Mouse (Mus musculus) limb, embryonic 14.5 days (tissue): ENCODE results near the gene Skp2. TPM values are rescaled to one million over a fixed set of nuclear protein-coding genes. Genes with fewer than 3 reads are reported as not detected.

Experiments
- ATAC-seq: fragments of 200-750 bp; cut with Nextera tagmentation; 2 replicates; pipeline ENCODE4 v1.8.0; 2017; ENCODE audit warnings: low read depth, moderate number of reproducible peaks, moderate TSS enrichment; ENCODE audit not compliant: low FRiP score
- DNase-seq: peaks from one replicate; pipeline ENCODE4 v3.0.0-alpha.2; 2015; ENCODE audit warnings: low spot score
- H3K27ac ChIP-seq: fragments of 300-500 bp; sonication (generic); replicated peaks from 2 replicates; pipeline ENCODE4 v1.5.1; 2014; ENCODE audit warnings: low read depth, mild to moderate bottlenecking, low read length, moderate library complexity, mixed read lengths
- H3K27me3 ChIP-seq: fragments of 300-500 bp; sonication (generic); 2 replicates; pipeline ENCODE4 v1.6.1; 2014; ENCODE audit warnings: low read length, mixed read lengths; ENCODE audit not compliant: control insufficient read depth, insufficient read depth
- H3K36me3 ChIP-seq: fragments of 300-500 bp; sonication (generic); 2 replicates; pipeline ENCODE4 v1.6.1; 2014; ENCODE audit warnings: mild to moderate bottlenecking, low read length, moderate library complexity, mixed read lengths; ENCODE audit not compliant: control insufficient read depth, insufficient read depth
- H3K4me1 ChIP-seq: fragments of 300-500 bp; sonication (generic); 2 replicates; pipeline ENCODE4 v1.6.1; 2014; ENCODE audit warnings: antibody characterized with exemption, low read length, mixed read lengths; ENCODE audit not compliant: control insufficient read depth, insufficient read depth
- H3K4me2 ChIP-seq: fragments of 300-500 bp; sonication (generic); replicated peaks from 2 replicates; pipeline ENCODE4 v1.6.1; 2014; ENCODE audit warnings: low read depth, mild to moderate bottlenecking, low read length, moderate library complexity; ENCODE audit not compliant: severe bottlenecking
- H3K4me3 ChIP-seq: fragments of 300-500 bp; sonication (generic); replicated peaks from 2 replicates; pipeline ENCODE4 v1.5.1; 2014; ENCODE audit warnings: low read length
- H3K9ac ChIP-seq: fragments of 300-500 bp; sonication (generic); 2 replicates; pipeline ENCODE4 v1.6.1; 2014; ENCODE audit warnings: mild to moderate bottlenecking, low read depth, low read length, moderate library complexity; ENCODE audit not compliant: severe bottlenecking
- H3K9me3 ChIP-seq: fragments of 300-500 bp; sonication (generic); 2 replicates; pipeline ENCODE4 v1.6.1; 2016; ENCODE audit warnings: low read length; ENCODE audit not compliant: control insufficient read depth
- POLR2A ChIP-seq: fragments of 200-500 bp; IDR thresholded peaks from 2 replicates; pipeline ENCODE4 v1.8.0; 2012; ENCODE audit warnings: inconsistent platforms, mild to moderate bottlenecking, moderate library complexity, borderline replicate concordance; ENCODE audit not compliant: insufficient read depth, insufficient read length; ENCODE audit errors: extremely low read depth
- WGBS: fragments of 180-500 bp; shearing (Covaris S2); extraction: QIAGEN DNeasy Blood & Tissue Kit; methylation state at CpG from one replicate; pipeline ENCODE4 v1.1.7; 2014; 5-methylcytosine and 5-hydroxymethylcytosine counted together
- polyA plus RNA-seq, 2 experiments: library from polyadenylated mRNA; depleted of rRNA in 1 of 2; stranded (reverse) in 1 of 2; unstranded in 1 of 2; fragments of >200 nt; fragmentation: Nextera tagmentation in 1 of 2; extraction: Ambion mirVana in 1 of 2; gene quantifications; 2 replicates each; pipeline versions ENCODE4 v1.2.1 to v1.2.3; 2012 to 2014

Gene Skp2
- polyA plus RNA-seq, 2 experiments, result 45.4 to 80.7 TPM

- TF ChIP-seq POLR2A, result no peak
Measured at GRCm38 (mm10) chr15:9114599-9114998, 40.6 kb downstream of the Skp2 start.

DNA sequence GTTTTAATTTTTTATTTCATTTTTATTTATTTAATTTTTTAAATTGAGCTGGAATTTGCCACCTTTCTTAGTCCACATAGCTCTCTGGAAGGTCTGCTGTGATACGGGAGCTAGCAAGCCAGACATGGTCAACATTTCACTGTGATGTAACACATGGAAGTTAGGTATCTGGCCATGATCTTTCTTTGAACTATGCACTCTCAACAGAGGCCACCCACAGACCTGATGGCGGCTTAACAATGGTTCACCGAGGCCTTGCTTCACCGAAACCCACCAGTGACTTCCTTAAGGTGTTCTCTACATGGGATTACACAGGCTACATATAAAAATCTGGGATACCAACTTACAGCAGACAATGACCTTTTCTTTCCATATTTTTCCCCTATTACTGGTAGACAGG is 41.1 kb downstream of the Skp2 start:
- Histone ChIP-seq H3K9me3 (no peaks in the 10 kb centered on the region), H3K4me1 (no peaks in the 10 kb centered on the region), H3K4me3 (no peak overlapping the region), H3K4me2 (no peak overlapping the region), H3K9ac (no peak overlapping the region), H3K27me3 (no peaks in the 10 kb centered on the region), H3K36me3 (peaks cover 80% of the 10 kb centered on the region), H3K27ac (no peak overlapping the region)
- 91% methylated on average over 4 of the region's 4 CpGs for WGBS
- ATAC-seq (no peak), DNase-seq (no peak)
- TF ChIP-seq POLR2A, result no peak

More at GRCm38 (mm10) chr15:9114599-9114998, 40.6 kb downstream of the Skp2 start:
- ATAC-seq (no peak), DNase-seq (no peak)
- WGBS, result 87% methylated on average over 5 of the region's 5 CpGs
- H3K9ac ChIP-seq, result no peak overlapping the region
- peaks cover 84% of the 10 kb centered on the region for H3K36me3 ChIP-seq
- H3K27ac ChIP-seq, result no peak overlapping the region
- H3K27me3 ChIP-seq, result no peaks in the 10 kb centered on the region
- no peaks in the 10 kb centered on the region for H3K9me3 ChIP-seq
- no peak overlapping the region for H3K4me2 ChIP-seq
- H3K4me3 ChIP-seq, result no peak overlapping the region
- H3K4me1 ChIP-seq, result no peaks in the 10 kb centered on the region

- Histone ChIP-seq H3K4me1 (no peaks in the 10 kb centered on the region), H3K9me3 (no peaks in the 10 kb centered on the region), H3K27ac (no peak overlapping the region), H3K4me3 (no peak overlapping the region), H3K4me2 (no peak overlapping the region), H3K36me3 (peaks cover 78% of the 10 kb centered on the region), H3K9ac (no peak overlapping the region), H3K27me3 (no peaks in the 10 kb centered on the region)
- TF ChIP-seq POLR2A, result no peak
- peak; percentile 28 for DNase-seq
- WGBS, result 73% methylated on average over 9 of the region's 9 CpGs
- ATAC-seq, result no peak; the same call in 1 of the 2 replicates
Measured at GRCm38 (mm10) chr15:9113556-9113955, 41.7 kb downstream of the Skp2 start.

DNA sequence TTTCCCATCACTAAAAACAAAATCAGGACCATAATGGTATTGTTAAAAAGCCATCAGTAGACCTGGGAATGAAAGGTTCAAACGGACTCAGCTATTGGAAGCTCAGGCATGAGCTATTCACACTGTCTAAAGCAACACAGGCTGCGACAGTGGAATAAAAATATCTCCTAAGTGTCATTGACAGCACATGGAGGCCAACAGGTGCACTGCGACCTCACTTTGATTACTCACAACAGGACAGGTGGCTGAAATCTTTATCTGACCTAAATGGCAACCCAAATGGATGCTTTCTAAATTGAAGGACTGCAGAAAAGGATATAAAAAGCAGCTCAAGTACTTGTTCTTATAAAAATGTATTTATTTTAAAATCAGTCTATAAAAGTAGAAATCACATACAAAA is 43.6 kb downstream of the Skp2 start:
- Histone ChIP-seq H3K27ac (no peak overlapping the region), H3K4me1 (no peaks in the 10 kb centered on the region), H3K9me3 (no peaks in the 10 kb centered on the region), H3K4me3 (no peak overlapping the region), H3K4me2 (no peak overlapping the region), H3K9ac (no peak overlapping the region), H3K36me3 (peaks cover 72% of the 10 kb centered on the region), H3K27me3 (no peaks in the 10 kb centered on the region)
- 84% methylated on average over 3 of the region's 3 CpGs for WGBS
- no peak for TF ChIP-seq POLR2A
- DNase-seq (no peak), ATAC-seq (no peak)

- H3K9ac ChIP-seq, result no peak overlapping the region
- no peak for DNase-seq
- no peak for ATAC-seq
- no peak overlapping the region for H3K4me2 ChIP-seq
- no peaks in the 10 kb centered on the region for H3K27me3 ChIP-seq
- peaks cover 68% of the 10 kb centered on the region for H3K36me3 ChIP-seq
- TF ChIP-seq POLR2A, result no peak
- H3K4me1 ChIP-seq, result no peaks in the 10 kb centered on the region
- H3K4me3 ChIP-seq, result no peak overlapping the region
- no peak overlapping the region for H3K27ac ChIP-seq
- no peaks in the 10 kb centered on the region for H3K9me3 ChIP-seq
- WGBS, result 76% methylated on average over 6 of the region's 6 CpGs
Measured at GRCm38 (mm10) chr15:9110526-9111347, 44.5 kb downstream of the Skp2 start.
